Mouse (Mus musculus): Measurements from ENCODE around the gene H13. TPM values are rescaled to one million over a fixed set of nuclear protein-coding genes. Genes with fewer than 3 reads are reported as not detected.

The H13 gene
- total RNA-seq, 2 experiments from 2014 or later, result 47.6 to 51.4 TPM

- DNase-seq, result no peak
- intact Hi-C loops (cut with DNase I), result no loop called here
Measured at GRCm38 (mm10) chr2:152756474-152757393, 87.5 kb downstream of the H13 start.

- intact Hi-C loops (cut with DNase I), result no loop called here
- DNase-seq, result no peak
Measured at GRCm38 (mm10) chr2:152757478-152757877, 88.2 kb downstream of the H13 start.

Other genes starting within 250 kb of the H13 start
- not detected for gene Defb23, start 204.8 kb upstream of the H13 start, total RNA-seq (2021)
- gene Defb20, start 192.4 kb upstream of the H13 start, total RNA-seq (2021), result not detected
- gene Defb22, start 179.3 kb upstream of the H13 start, total RNA-seq (2021), result not detected
- gene Defb26, start 157.8 kb upstream of the H13 start, total RNA-seq (2021), result not detected
- not detected for gene Defb28, start 151.2 kb upstream of the H13 start, total RNA-seq (2021)
- not detected for gene Defb29, start 129.4 kb upstream of the H13 start, total RNA-seq (2021)
- gene Gm17416, start 100.1 kb upstream of the H13 start, total RNA-seq (2021), result not detected
- not detected for gene Defb21, start 96.7 kb upstream of the H13 start, total RNA-seq (2021)
- not detected for gene Defb19, start 89.1 kb upstream of the H13 start, total RNA-seq (2021)
- not detected for gene Defb45, start 70.1 kb upstream of the H13 start, total RNA-seq (2021)
- not detected for gene Defb36, start 65.1 kb upstream of the H13 start, total RNA-seq (2021)
- not detected for gene Defb25, start 46.4 kb upstream of the H13 start, total RNA-seq (2021)
- gene Rem1, start 42.5 kb upstream of the H13 start, total RNA-seq (2021), result 10 to 100 TPM; 12.9 to 15.3 TPM
- 10 to 100 TPM; 17.8 to 19.1 TPM for gene Mcts2, start 17.6 kb downstream of the H13 start, total RNA-seq (2021)
- 10 to 100 TPM; 72.9 to 84.2 TPM for gene Id1, start 66.8 kb downstream of the H13 start, total RNA-seq (2021)
- 10 to 100 TPM; 17.9 to 22.4 TPM for gene Cox4i2, start 84.7 kb downstream of the H13 start, total RNA-seq (2021)
- gene Bcl2l1, start 162.3 kb downstream of the H13 start, total RNA-seq (2021), result 10 to 100 TPM; 40.0 to 72.4 TPM
- 10 to 100 TPM; 16.0 to 17.8 TPM for gene Tpx2, start 178.5 kb downstream of the H13 start, total RNA-seq (2021)
- gene Mylk2, start 241.9 kb downstream of the H13 start, total RNA-seq (2021), result under 1 TPM; 0.25 to 0.38 TPM